Mouse (Mus musculus) heart, postnatal 0 days (tissue): ENCODE measurements around the gene Ssc5d.

ENCODE experiments used
- CTCF ChIP-seq: IDR thresholded peaks from 2 replicates; pipeline ENCODE4 v1.5.1; 2016; ENCODE audit warnings: antibody characterized with exemption, control low read depth, low read depth
- EP300 ChIP-seq: IDR thresholded peaks from 2 replicates; pipeline ENCODE4 v1.6.1; 2016; ENCODE audit warnings: antibody characterized with exemption, low read depth

GRCm38 (mm10) chr7:4924483-4924882, 1.1 kb upstream of the Ssc5d start:
- TF ChIP-seq EP300 (no peak), CTCF (no peak)
